Mouse (Mus musculus) thymus, adult 18-20 months (tissue): Measurements from ENCODE around the gene Myo3a.

ENCODE experiments used
- DNase-seq, 2 experiments: peaks; one replicate each; pipeline ENCODE4 v3.0.0; 2022; ENCODE audit warnings: mixed read lengths in 2 of 2

The Myo3a gene

DNA sequence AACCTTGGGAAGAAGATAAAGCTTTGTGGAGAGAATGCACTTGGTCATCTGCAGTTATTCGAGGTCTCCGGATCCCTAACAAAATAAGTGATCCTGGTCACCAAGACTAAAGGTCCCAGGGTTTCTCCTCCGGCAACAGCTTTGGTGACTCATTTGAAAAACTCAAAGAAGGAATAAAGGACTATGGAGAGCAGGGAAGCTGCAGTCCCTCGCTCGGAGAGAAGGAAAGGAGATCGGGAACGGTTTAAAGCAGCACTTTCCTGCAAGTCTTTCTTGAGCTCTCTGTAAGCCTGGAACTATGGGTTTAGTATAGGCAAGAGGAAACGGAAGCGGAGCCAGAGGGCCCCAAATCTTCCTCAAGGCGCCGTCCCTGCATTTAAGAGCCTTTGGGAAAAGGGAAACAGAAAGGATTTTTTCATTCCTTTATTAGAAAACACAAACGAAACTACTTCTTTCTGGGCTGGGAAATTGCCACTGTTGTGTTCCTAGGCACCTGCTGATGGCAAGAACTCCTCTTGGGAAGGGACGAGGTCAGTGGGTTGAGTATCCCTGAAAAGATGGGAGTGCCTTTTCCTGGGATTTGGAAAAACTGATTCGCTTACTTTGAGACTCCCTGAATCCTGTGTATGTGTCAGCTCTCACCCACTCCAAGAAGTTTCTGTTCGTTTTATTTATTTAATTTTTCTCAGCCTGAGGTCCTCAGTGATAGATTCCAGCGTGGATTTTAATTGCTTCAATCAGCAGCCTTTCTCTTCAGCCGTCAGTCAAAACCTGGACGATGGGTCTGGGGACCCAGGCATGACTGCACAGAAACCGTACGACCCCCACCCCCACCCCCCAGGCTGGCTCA is 393.9 kb downstream of the Myo3a start:
- no peak for DNase-seq

DNA sequence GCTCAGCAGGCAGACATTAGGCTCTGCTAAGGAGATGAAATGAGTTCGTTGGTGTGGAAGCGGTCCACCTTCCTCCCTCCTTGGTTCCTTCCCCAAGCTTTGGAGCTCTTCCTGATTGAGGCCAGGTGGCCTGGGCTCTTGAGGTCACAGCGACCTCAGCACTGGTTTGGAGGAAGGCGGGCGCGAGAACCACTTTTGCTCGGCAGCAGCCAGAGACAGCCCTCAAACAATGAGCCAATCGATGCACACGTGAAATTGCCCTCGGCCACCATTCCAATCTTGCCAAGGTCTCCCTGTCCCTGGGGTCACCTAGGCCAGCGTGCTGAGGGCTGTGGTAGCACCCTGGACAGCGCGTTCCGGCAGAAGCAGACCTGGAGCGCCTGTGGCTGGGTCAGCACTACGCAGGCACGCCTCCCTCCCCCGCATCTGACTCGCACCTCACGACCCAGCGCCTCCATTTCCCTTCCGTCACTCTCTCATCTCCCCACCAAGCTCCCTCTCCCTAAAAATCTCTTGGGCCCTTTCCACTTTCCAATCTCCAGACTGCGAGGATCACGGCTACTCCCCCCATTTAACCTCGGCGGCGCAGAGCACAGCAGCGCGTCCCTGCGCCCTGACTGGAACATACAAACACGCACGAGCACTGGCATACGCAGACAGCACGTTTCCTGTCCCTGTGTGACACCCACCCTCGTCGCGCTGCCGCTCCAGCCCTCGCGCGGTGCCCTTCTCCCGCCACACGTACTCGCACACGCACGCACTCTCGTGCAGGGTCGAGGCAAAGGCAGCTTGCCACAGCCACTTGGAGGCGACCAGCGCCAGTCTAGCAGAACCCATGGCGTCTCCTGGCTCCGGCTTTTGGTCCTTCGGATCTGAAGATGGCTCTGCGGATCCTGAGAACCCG is 394.8 kb downstream of the Myo3a start, which contains the start of gene Gad2:
Gene Gad2, plus strand, starts transcription at position 378 of the 904 bp plus-strand sequence.
- DNase-seq = no peak

DNA sequence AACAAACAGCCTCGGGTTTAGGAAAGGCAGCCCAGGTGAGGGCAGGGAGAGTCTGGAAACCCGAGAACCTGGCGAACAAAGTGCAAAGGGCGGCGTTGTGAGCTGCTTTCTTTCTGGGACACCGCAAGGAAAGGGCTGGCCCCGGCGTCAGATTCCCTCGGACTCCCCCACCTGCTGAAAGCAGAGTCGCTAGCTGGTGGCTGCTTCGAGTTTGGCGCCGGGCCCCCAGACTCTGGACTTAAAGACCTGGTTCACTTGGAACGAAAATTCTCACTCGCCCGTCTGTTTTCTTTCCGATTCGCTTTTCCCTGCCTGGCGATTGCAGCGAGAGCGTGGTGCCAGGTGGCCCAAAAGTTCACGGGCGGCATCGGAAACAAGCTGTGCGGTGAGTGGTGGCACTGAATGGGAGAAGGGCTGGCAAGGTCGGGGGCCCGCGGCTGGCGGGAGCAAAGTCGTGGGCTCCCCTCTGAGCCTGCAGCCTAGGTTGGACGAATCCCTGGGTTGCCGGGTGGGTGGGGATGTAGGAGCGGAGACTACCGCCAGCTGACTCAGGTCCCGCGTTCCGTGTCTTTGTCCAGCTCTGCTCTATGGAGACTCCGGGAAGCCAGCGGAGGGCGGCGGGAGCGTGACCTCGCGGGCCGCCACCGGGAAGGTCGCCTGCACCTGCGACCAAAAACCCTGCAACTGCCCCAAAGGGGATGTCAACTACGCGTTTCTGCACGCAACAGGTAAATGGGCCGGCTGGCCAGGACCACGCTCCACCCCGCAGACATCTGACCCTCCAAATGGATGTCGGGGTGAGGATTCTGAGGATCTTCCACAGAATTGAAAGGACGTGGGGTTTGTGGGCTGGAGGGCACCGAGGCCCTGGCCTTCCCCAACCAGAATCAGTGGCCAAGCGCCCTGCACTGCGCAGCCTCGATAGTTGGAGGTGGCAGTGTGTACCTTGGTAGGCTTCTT is 396.1 kb downstream of the Myo3a start:
- no peak for DNase-seq

- DNase-seq = no peak
Measured at GRCm38 (mm10) chr2:22624188-22624975, 397.1 kb downstream of the Myo3a start.

DNA sequence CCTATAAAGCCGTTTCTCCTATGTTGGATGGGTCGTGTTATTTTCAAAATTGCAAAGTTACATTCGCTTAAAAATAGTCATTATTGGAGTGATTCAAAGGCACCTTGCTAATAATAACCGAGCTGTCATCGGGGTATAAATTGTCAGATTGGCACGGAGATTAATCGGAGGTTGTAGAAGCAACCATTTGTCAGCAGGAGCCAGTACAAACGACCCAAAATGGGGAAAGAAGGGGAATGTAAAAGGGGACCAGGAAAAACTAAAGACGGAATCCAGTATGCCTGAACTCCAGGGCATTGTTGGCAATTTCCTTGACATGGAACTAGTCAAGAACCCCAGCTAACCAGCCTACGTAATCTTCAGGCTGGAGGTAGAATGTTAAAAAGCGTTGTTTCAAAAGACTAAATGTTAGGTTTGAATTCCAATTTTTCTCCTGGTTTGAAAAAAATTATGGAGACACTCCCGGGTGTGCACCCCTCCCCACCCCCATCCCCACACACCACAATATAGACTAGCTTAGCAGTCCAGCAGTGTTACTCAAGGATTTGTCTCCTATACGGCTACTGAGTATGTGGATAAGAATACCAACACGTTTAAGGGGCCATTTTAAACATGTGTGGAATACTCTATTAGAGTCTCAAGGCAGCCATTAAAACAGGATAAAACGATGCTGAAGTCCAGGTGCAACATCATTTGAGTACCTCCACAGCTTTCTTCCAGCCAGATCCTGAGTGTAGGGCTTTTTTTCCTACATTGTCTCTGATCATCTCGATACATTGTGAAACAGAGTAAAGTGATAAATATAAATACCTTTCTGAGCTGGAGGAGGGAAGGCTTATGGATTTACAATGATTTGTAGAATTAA is 398.0 kb downstream of the Myo3a start:
- no peak for DNase-seq

DNA sequence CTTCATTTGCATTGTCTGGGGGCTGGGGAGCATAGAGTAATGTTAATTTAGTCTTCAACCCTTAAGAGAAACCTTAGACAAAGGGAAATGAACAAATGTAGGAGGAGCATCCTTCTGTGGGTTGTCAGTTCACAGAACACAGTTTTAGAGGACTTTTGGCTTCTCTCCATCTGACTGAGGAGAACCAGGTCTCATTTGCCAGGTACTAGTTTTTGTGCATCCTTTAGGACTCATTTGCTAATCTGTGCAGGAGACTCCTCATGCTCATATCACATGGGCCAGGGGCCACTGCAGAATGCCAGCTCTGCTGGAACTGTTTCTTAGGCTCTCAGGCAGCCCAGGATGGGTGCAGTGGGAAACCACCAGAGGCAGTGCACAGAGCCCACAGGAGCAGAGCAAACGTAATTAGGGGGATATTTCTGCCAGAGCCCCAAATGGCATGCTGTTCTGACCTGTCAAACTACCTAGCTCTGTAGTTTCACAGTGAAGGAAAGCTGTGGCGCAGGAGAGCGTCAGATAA is 399.9 kb downstream of the Myo3a start:
- DNase-seq = no peak

DNA sequence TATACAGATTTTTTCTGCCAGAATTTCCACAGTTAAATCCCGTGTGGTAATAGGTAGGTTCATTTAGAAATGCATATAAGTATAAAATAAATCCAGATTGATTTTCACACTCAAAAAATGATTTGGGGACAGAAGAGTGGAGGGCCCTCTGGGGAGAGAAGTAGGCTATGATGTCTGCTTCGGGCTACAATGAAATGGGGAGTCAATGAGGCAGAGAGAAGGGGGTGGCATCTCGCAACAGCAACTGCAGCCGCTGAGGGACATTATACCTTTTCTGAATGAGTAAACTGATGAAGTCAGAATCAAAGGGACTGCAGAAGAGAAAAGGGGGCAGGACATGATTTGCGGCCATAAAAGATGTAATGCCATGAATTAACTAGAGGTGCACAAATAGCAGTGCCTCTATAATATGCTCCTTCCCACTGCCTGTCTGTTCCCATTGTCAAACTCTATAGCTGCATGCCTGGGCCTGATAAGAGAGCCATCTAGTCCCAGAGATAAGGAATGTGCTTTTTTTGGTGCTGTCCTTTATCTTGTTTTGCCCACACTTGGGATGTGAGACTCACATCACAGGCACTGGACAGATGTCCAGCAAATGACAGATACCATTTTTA is 400.6 kb downstream of the Myo3a start:
- no peak for DNase-seq

DNA sequence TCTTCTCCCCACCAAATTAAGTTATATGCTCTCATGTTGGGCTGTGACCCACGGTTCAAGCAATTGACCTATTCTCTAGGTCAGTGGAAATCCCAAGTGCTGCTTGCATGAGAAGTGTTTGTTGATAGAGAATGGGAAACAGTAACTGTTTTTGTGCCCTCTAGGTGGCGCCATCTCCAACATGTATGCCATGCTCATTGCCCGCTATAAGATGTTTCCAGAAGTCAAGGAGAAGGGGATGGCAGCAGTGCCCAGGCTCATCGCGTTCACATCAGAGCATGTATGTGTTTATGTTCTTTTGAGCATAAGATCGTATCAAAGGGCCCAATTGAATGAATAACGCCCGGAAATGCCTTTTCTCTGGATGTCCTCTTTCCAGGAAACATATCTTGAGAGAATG is 407.5 kb downstream of the Myo3a start:
- DNase-seq = no peak

GRCm38 (mm10) chr2:22646134-22646533 is 418.8 kb downstream of the Myo3a start:
- DNase-seq = no peak

DNA sequence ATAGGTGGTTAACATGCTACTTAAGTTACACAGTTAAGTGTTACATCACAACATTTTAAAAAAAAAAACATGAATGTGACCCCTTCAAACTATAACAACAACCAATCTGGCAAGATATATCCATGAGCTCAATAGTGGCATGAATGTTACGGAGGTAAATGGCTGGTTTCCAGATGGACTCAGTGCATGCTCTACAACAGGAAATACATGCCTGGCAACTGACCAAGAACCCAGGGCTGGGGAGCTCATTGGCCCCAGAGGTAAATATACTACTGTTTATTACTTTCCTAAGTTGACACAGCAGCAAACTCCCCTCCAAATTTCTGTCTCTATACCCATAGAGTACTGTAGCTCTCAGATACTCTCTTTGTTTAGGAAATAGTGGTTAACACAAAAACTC is 421.1 kb downstream of the Myo3a start:
- DNase-seq = no peak

DNA sequence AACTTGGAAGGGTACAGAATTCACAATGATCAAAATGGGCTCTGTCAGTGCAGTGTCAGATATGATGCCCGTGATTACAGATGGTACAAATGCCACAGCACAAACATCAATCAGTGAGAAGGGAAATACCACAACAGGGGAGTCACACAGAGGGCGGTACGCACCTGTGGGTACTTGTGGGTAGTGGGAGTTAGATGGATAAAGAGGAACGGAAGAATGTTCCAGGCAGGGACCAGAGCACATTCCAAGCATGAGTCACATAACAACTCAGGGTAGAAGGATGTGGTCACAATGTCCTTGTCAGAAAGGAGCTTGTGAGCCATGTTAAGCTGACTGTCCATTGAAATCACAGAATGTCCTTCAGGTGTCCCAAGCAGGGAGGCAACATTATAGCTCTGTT is 424.5 kb downstream of the Myo3a start:
- DNase-seq = no peak

DNA sequence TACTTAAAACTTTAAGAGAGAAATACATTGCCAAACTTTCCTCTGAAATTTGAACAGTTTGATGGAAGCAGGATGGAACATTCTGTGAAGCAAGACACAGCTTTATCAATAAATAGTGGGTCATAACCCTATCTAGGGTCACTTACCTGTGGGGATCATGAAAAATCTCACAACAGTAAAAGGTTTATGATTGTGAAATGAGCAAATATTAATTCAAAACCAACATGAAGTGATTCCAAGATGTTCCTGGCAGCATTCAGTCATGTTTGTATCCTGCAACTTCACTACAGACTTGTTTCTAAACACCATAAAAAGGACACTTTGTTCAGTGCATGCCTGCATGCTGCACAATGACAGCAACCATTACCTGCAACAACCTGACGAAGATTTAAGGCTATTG is 436.4 kb downstream of the Myo3a start:
- no peak for DNase-seq
